In genomic region chr10:98231017-98231416, GRCm38 (mm10) we compare ENCODE assay signal across 16 mouse cellular contexts.
"Had no signal": no experiment of that assay in that cellular context is flagged by ENCODE, and none has a peak within 500 bp of the region (broad histone marks: within the 10 kb centered on the region; RNA-seq: fewer than 3 reads in every experiment).

No protein-coding gene starts in this region.

- DNase-seq: retina, postnatal 1 day; right cerebral cortex, adult 18-20 months; right cerebral cortex, postnatal 14 days; right cerebral cortex, postnatal 25 days; right cerebral cortex, postnatal 4 days; spleen, adult 18-20 months; thymus, adult 18-20 months; thymus, adult 2 months; thymus, postnatal 14 days; thymus, postnatal 25 days; thymus, postnatal 36 days; thymus, postnatal 4 days had no signal

- H3K9ac ChIP-seq: neural tube, embryonic 13.5 days; neural tube, embryonic 15.5 days; stomach, embryonic 15.5 days had no signal

- H3K27ac ChIP-seq: neural tube, embryonic 13.5 days; neural tube, embryonic 15.5 days; stomach, embryonic 15.5 days; stomach, postnatal 0 days had no signal

- H3K4me1 ChIP-seq: neural tube, embryonic 13.5 days; neural tube, embryonic 15.5 days; stomach, embryonic 15.5 days had no signal

- H3K9me3 ChIP-seq: neural tube, embryonic 13.5 days; neural tube, embryonic 15.5 days; stomach, embryonic 15.5 days had no signal

- H3K36me3 ChIP-seq: neural tube, embryonic 13.5 days; neural tube, embryonic 15.5 days; stomach, embryonic 15.5 days had no signal

- H3K4me3 ChIP-seq: neural tube, embryonic 13.5 days; neural tube, embryonic 15.5 days; stomach, embryonic 15.5 days had no signal
